Mouse (Mus musculus) thymus, adult 2 months (tissue): ENCODE measurements at regions not wholly inside any gene's neighbourhood (a gene's known extent, or its start where the extent isn't known, plus 50 kb on each side); places are given as distances from the start of the nearest gene placed in this dataset.

Source experiments
- DNase-seq: peaks from one replicate; pipeline ENCODE4 v3.0.0; 2021
- H3K27ac ChIP-seq: fragments of 200-500 bp; 2 replicates; pipeline ENCODE4 v1.5.1; 2012; ENCODE audit warnings: low read length, control low read depth; ENCODE audit not compliant: control insufficient read depth, insufficient read depth
- H3K27me3 ChIP-seq: fragments of 200-500 bp; 2 replicates; pipeline ENCODE4 v1.6.1; 2012; ENCODE audit warnings: mild to moderate bottlenecking, low read length, moderate library complexity, mixed read lengths; ENCODE audit not compliant: control insufficient read depth, insufficient read depth
- H3K36me3 ChIP-seq: fragments of 200-500 bp; 2 replicates; pipeline ENCODE4 v1.6.1; 2012; ENCODE audit warnings: mild to moderate bottlenecking, low read length, moderate library complexity; ENCODE audit not compliant: control insufficient read depth, insufficient read depth
- H3K4me1 ChIP-seq: fragments of 200-500 bp; replicated peaks from 2 replicates; pipeline ENCODE4 v1.6.1; 2012; ENCODE audit warnings: low read length; ENCODE audit not compliant: control insufficient read depth, insufficient read depth
- H3K4me3 ChIP-seq: fragments of 200-500 bp; 2 replicates; pipeline ENCODE4 v1.5.1; 2012; ENCODE audit warnings: mild to moderate bottlenecking, low read length, control low read depth, moderate library complexity; ENCODE audit not compliant: control insufficient read depth, insufficient read depth
- CTCF ChIP-seq: fragments of 200-500 bp; IDR thresholded peaks from 2 replicates; pipeline ENCODE4 v1.5.1; 2012; ENCODE audit warnings: mild to moderate bottlenecking, control low read depth, low read length, moderate library complexity, borderline replicate concordance; ENCODE audit not compliant: control insufficient read depth, poor library complexity, insufficient read depth; ENCODE audit errors: extremely low read depth
- POLR2A ChIP-seq: fragments of 200-500 bp; IDR thresholded peaks from 2 replicates; pipeline ENCODE4 v1.6.1; 2012; ENCODE audit warnings: mild to moderate bottlenecking, low read length, control low read depth, moderate library complexity; ENCODE audit not compliant: control insufficient read depth, poor library complexity, insufficient read depth; ENCODE audit errors: extremely low read depth
- WGBS: fragments of 180-500 bp; shearing (Covaris S2); methylation state at CpG from one replicate; pipeline ENCODE4 v1.1.7; 2018; 5-methylcytosine and 5-hydroxymethylcytosine counted together

GRCm38 (mm10) chr2:105454353-105454752, 55.2 kb upstream of the Rcn1 start:
- TF ChIP-seq CTCF (no peak), POLR2A (no peak)
- H3K27ac ChIP-seq, result no peak overlapping the region
- 88% methylated on average over 2 of the region's 2 CpGs for WGBS

GRCm38 (mm10) chr2:105454836-105455235, 55.7 kb upstream of the Rcn1 start:
- Histone ChIP-seq H3K36me3 (no peaks in the 10 kb centered on the region), H3K4me1 (no peaks in the 10 kb centered on the region), H3K27ac (no peak overlapping the region), H3K4me3 (no peak overlapping the region), H3K27me3 (no peaks in the 10 kb centered on the region)
- DNase-seq, result no peak
- TF ChIP-seq POLR2A (no peak), CTCF (no peak)

More at GRCm38 (mm10) chr2:105454353-105454752, 55.2 kb upstream of the Rcn1 start:
- DNase-seq, result no peak
- H3K4me3 ChIP-seq, result no peak overlapping the region
- no peaks in the 10 kb centered on the region for H3K36me3 ChIP-seq
- H3K4me1 ChIP-seq, result no peaks in the 10 kb centered on the region
- H3K27me3 ChIP-seq, result no peaks in the 10 kb centered on the region

GRCm38 (mm10) chr2:105458643-105459042, 59.5 kb upstream of the Rcn1 start:
- no peak overlapping the region for H3K4me3 ChIP-seq
- H3K4me1 ChIP-seq, result no peaks in the 10 kb centered on the region
- no peak for TF ChIP-seq CTCF
- no peak for TF ChIP-seq POLR2A
- no peaks in the 10 kb centered on the region for H3K27me3 ChIP-seq
- H3K36me3 ChIP-seq, result no peaks in the 10 kb centered on the region
- no peak for DNase-seq
- H3K27ac ChIP-seq, result no peak overlapping the region
- 93% methylated on average over 4 of the region's 4 CpGs for WGBS

- TF ChIP-seq POLR2A (no peak), CTCF (no peak)
- 67% methylated on average over 9 of the region's 9 CpGs for WGBS
- Histone ChIP-seq H3K27me3 (no peaks in the 10 kb centered on the region), H3K4me1 (no peaks in the 10 kb centered on the region), H3K27ac (no peak overlapping the region), H3K36me3 (no peaks in the 10 kb centered on the region), H3K4me3 (no peak overlapping the region)
- DNase-seq, result no peak
These were observed 60.4 kb upstream of the Rcn1 start for GRCm38 (mm10) chr2:105459512-105459911.

- WGBS, result 83% methylated on average over 6 of the region's 6 CpGs
- Histone ChIP-seq H3K27ac (no peak overlapping the region), H3K4me3 (no peak overlapping the region), H3K36me3 (no peaks in the 10 kb centered on the region), H3K4me1 (no peaks in the 10 kb centered on the region), H3K27me3 (no peaks in the 10 kb centered on the region)
- DNase-seq, result no peak
- TF ChIP-seq CTCF (no peak), POLR2A (no peak)
These were observed 66.5 kb upstream of the Rcn1 start for GRCm38 (mm10) chr2:105465630-105466029.

DNA sequence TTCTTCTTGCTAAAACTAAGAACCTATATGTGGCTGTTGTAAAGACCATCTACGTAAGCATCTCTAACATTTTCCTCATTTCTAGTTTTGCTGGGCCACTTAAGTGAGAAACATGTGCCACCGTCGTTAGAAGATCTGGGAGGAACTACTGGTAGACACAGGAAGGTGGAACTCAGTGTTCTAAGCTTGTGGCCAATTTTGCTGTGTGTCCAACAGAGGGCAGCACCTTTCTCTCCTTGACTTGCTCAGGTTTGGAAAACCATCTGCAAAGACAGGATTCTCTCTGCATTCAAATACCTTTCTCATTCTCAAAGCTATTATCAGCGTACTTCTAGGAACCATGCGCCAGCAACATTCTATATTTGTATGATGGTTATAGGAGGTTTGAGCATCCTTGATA, 69.8 kb upstream of the Rcn1 start:
- TF ChIP-seq CTCF (no peak), POLR2A (no peak)
- WGBS, result 51% methylated on average over 5 of the region's 5 CpGs
- H3K4me1 ChIP-seq, result no peaks in the 10 kb centered on the region
- H3K27ac ChIP-seq, result no peak overlapping the region
- H3K4me3 ChIP-seq, result no peak overlapping the region
- H3K36me3 ChIP-seq, result no peaks in the 10 kb centered on the region
- no peaks in the 10 kb centered on the region for H3K27me3 ChIP-seq
- DNase-seq, result peak; percentile 6

- H3K4me1 ChIP-seq, result no peaks in the 10 kb centered on the region
- H3K36me3 ChIP-seq, result no peaks in the 10 kb centered on the region
- no peak for DNase-seq
- 86% methylated on average over 7 of the region's 7 CpGs for WGBS
- no peaks in the 10 kb centered on the region for H3K27me3 ChIP-seq
- no peak overlapping the region for H3K4me3 ChIP-seq
- H3K27ac ChIP-seq, result no peak overlapping the region
- TF ChIP-seq CTCF, result no peak
These were observed 77.0 kb upstream of the Rcn1 start for GRCm38 (mm10) chr2:105476028-105476677.
